Mouse (Mus musculus) layer of hippocampus, adult 6 months (tissue): ENCODE measurements around the gene Leap2. TPM values are rescaled to one million over a fixed set of nuclear protein-coding genes. Genes with fewer than 3 reads are reported as not detected.

Experiments used
- long read RNA-seq, 2 experiments: library from polyadenylated mRNA; unstranded; transcript quantifications; one replicate each; pipeline ENCODE4 v2.0.0; 2019 to 2020
- microRNA-seq: library from miRNA; unstranded; fragments of <30 nt; microRNA quantifications from one replicate; pipeline ENCODE4 v1.2.0, GENCODE M21; 2020
- polyA plus RNA-seq: library from polyadenylated mRNA; unstranded; fragments of <200 nt; fragmentation: Nextera tagmentation; gene quantifications from 2 replicates; pipeline ENCODE4 v1.2.3, GENCODE M21; 2021

Leap2 gene
- polyA plus RNA-seq, result not detected in 2 replicates
- long read RNA-seq, experiment 1, result 0 reads
- long read RNA-seq, experiment 2, result 0 reads

GRCm38 (mm10) chr11:53423036-53423435, at the start of gene Leap2:
Leap2 (minus strand) TSS chr11:53423170.

GRCm38 (mm10) chr11:53469968-53470695, 47.2 kb upstream of the Leap2 start, which contains the start of gene Gm9837:
Gm9837 (minus strand) TSS chr11:53470479.

GRCm38 (mm10) chr11:53456474-53457371, 33.8 kb upstream of the Leap2 start, which contains the start of the genes Gm10447 and Shroom1:
Gm10447 (minus strand) TSS chr11:53457110.
Shroom1 (plus strand) TSS chr11:53457205.

GRCm38 (mm10) chr11:53430670-53431346, 7.8 kb upstream of the Leap2 start, which contains the start of the genes Uqcrq and Gdf9:
Uqcrq (minus strand) TSS chr11:53430831.
Gdf9 (plus strand) TSS chr11:53431023.

Small RNA genes within 50 kb of the gene (microRNA-seq; reads per million reads assigned to microRNA genes)
- gene Mir6920, result not detected

Other genes starting within 250 kb of the Leap2 start
- 33.7 and 35.1 TPM in 2 replicates for gene Hspa4, start 122.7 kb downstream of the Leap2 start, polyA plus RNA-seq
- 8.6 and 10.2 TPM in 2 replicates for gene Zcchc10, start 98.5 kb downstream of the Leap2 start, polyA plus RNA-seq
- gene Aff4, start 72.3 kb downstream of the Leap2 start, polyA plus RNA-seq, result 13.2 and 15.0 TPM in 2 replicates
- gene Uqcrq, start 7.7 kb upstream of the Leap2 start, polyA plus RNA-seq, result 1,616 and 1,818 TPM in 2 replicates
- gene Gdf9, start 7.9 kb upstream of the Leap2 start, polyA plus RNA-seq, result 1.2 and 1.3 TPM in 2 replicates
- 0.06 TPM in 1 of 2 replicates, not detected in the other for gene Gm10447, start 33.9 kb upstream of the Leap2 start, polyA plus RNA-seq
- 3.4 and 3.5 TPM in 2 replicates for gene Shroom1, start 34.0 kb upstream of the Leap2 start, polyA plus RNA-seq
- gene Gm9837, start 47.3 kb upstream of the Leap2 start, polyA plus RNA-seq, result not detected in 2 replicates
- gene Gm9945, start 57.0 kb upstream of the Leap2 start, polyA plus RNA-seq, result 1.5 and 2.4 TPM in 2 replicates
- 65.5 and 66.0 TPM in 2 replicates for gene Sowaha, start 57.1 kb upstream of the Leap2 start, polyA plus RNA-seq
- gene Sept8, start 96.1 kb upstream of the Leap2 start, polyA plus RNA-seq, result 107 and 117 TPM in 2 replicates
- 112 and 121 TPM in 2 replicates for gene Kif3a, start 144.2 kb upstream of the Leap2 start, polyA plus RNA-seq
- gene Il4, start 195.5 kb upstream of the Leap2 start, polyA plus RNA-seq, result 0.40 and 0.43 TPM in 2 replicates
- not detected in 2 replicates for gene Il13, start 211.5 kb upstream of the Leap2 start, polyA plus RNA-seq